11 mouse cellular contexts compared by ENCODE assay signal in genomic region chr7:80091866-80092210, GRCm38 (mm10). TPM values are rescaled to one million over a fixed set of nuclear protein-coding genes. Genes with fewer than 3 reads are reported as not detected.
A peak's percentile ranks its signal among the peaks of the same experiment; 100 is the strongest.
DNase-seq lines count a peak whose midpoint lies in the region; ATAC-seq and TF ChIP-seq lines count a peak whose summit lies in the region.
"Had no signal": no experiment of that assay in that cellular context is flagged by ENCODE, and none has a peak within 500 bp of the region (broad histone marks: within the 10 kb centered on the region; RNA-seq: fewer than 3 reads in every experiment).

No protein-coding gene starts in this region.

- no peak overlapping the region for H3K4me3 ChIP-seq in hindbrain, embryonic 12.5 days
- H3K4me3 ChIP-seq in hindbrain, embryonic 10.5 days, result no peak overlapping the region
- no peak overlapping the region for H3K4me3 ChIP-seq in lung, postnatal 0 days (ENCODE audit: low read depth, low read length)
- no peak overlapping the region for H3K4me3 ChIP-seq in embryonic facial prominence, embryonic 13.5 days
- no peak overlapping the region for H3K4me3 ChIP-seq in olfactory bulb, adult 2 months (ENCODE audit: insufficient read depth, low read depth, low read length)
- H3K4me3 ChIP-seq: forebrain, embryonic 12.5 days had no signal

- H3K4me2 ChIP-seq in hindbrain, embryonic 12.5 days (replicated peaks), result no peak overlapping the region
- no peak overlapping the region for H3K4me2 ChIP-seq in lung, postnatal 0 days (replicated peaks; ENCODE audit: low read depth, low read length)
- H3K4me2 ChIP-seq in embryonic facial prominence, embryonic 13.5 days, result no peak overlapping the region
- H3K4me2 ChIP-seq: forebrain, embryonic 12.5 days had no signal

- no peak for TF ChIP-seq POLR2A in olfactory bulb, adult 2 months (IDR thresholded peaks at IDR 0.05; ENCODE audit: insufficient read depth, low read depth, low read length)

- no peak; the same call in 1 of the 2 replicates for ATAC-seq in hindbrain, embryonic 12.5 days (ENCODE audit: low FRiP score)
- ATAC-seq in lung, postnatal 0 days, result peak; percentile 1; the same call in 1 of the 2 replicates
- ATAC-seq in embryonic facial prominence, embryonic 13.5 days (ENCODE audit: insufficient number of reproducible peaks, insufficient read depth, low FRiP score, low TSS enrichment, low read depth), result no peak

- 0 out of 2 replicates have a peak overlapping the region, but pooled peaks have one; percentile 23 for H3K27ac ChIP-seq in hindbrain, embryonic 12.5 days
- no peak overlapping the region for H3K27ac ChIP-seq in hindbrain, embryonic 10.5 days
- peak overlapping the region; percentile 45 for H3K27ac ChIP-seq in lung, postnatal 0 days (ENCODE audit: low read length)
- H3K27ac ChIP-seq in embryonic facial prominence, embryonic 13.5 days, result peak overlapping the region; percentile 48; the same call in 1 of the 2 replicates
- peak overlapping the region; percentile 74 for H3K27ac ChIP-seq in olfactory bulb, adult 2 months (ENCODE audit: insufficient read depth, low read depth, low read length)
- H3K27ac ChIP-seq: forebrain, embryonic 12.5 days had no signal

- no peak for DNase-seq in hindbrain, embryonic 10.5 days (ENCODE audit: low spot score)
- no peak for DNase-seq in lung, postnatal 0 days (ENCODE audit: low spot score)
- no peak for DNase-seq in lung, postnatal 4 days
- no peak for DNase-seq in gastrocnemius, postnatal 36 days
- no peak for DNase-seq in adipocyte (ENCODE audit: low spot score)
- DNase-seq: embryo, embryonic 11 days; gastrocnemius, postnatal 25 days had no signal

- H3K36me3 ChIP-seq in hindbrain, embryonic 12.5 days, result peaks cover 94% of the 10 kb centered on the region
- H3K36me3 ChIP-seq in hindbrain, embryonic 10.5 days, result peaks cover 100% of the 10 kb centered on the region
- H3K36me3 ChIP-seq in lung, postnatal 0 days (ENCODE audit: insufficient read depth, low read length), result peaks cover 41% of the 10 kb centered on the region
- H3K36me3 ChIP-seq in embryonic facial prominence, embryonic 13.5 days, result peaks cover 98% of the 10 kb centered on the region

- no peak overlapping the region for H3K9ac ChIP-seq in hindbrain, embryonic 12.5 days
- H3K9ac ChIP-seq in lung, postnatal 0 days (replicated peaks; ENCODE audit: low read depth), result no peak overlapping the region
- no peak overlapping the region for H3K9ac ChIP-seq in embryonic facial prominence, embryonic 13.5 days
- H3K9ac ChIP-seq: forebrain, embryonic 12.5 days had no signal

- WGBS in hindbrain, embryonic 12.5 days, result 91% methylated on average over 3 of the region's 4 CpGs
- 85% methylated on average over 4 of the region's 4 CpGs for WGBS in hindbrain, embryonic 10.5 days
- 71% methylated on average over 4 of the region's 4 CpGs for WGBS in lung, postnatal 0 days
- WGBS in embryonic facial prominence, embryonic 13.5 days, result 74% methylated on average over 4 of the region's 4 CpGs
- WGBS in olfactory bulb, adult 2 months, result 69% methylated on average over 4 of the region's 4 CpGs

- TF ChIP-seq CTCF in lung, postnatal 0 days (IDR thresholded peaks at IDR 0.05), result no peak
- no peak for TF ChIP-seq CTCF in olfactory bulb, adult 2 months (IDR thresholded peaks at IDR 0.05; ENCODE audit: insufficient read depth, low read depth, low read length)

- H3K27me3 ChIP-seq in hindbrain, embryonic 12.5 days, result no peaks in the 10 kb centered on the region
- no peaks in the 10 kb centered on the region for H3K27me3 ChIP-seq in hindbrain, embryonic 10.5 days (ENCODE audit: insufficient read depth, poor library complexity, severe bottlenecking)
- no peaks in the 10 kb centered on the region for H3K27me3 ChIP-seq in lung, postnatal 0 days (replicated peaks; ENCODE audit: insufficient read depth, low read length)
- no peaks in the 10 kb centered on the region for H3K27me3 ChIP-seq in embryonic facial prominence, embryonic 13.5 days
- H3K27me3 ChIP-seq: forebrain, embryonic 12.5 days had no signal

- H3K9me3 ChIP-seq in hindbrain, embryonic 12.5 days (replicated peaks), result no peaks in the 10 kb centered on the region
- no peaks in the 10 kb centered on the region for H3K9me3 ChIP-seq in hindbrain, embryonic 10.5 days
- H3K9me3 ChIP-seq in lung, postnatal 0 days (ENCODE audit: low read length), result no peaks in the 10 kb centered on the region
- no peaks in the 10 kb centered on the region for H3K9me3 ChIP-seq in embryonic facial prominence, embryonic 13.5 days
- H3K9me3 ChIP-seq: forebrain, embryonic 12.5 days had no signal

- no peak for TF ChIP-seq EP300 in lung, postnatal 0 days (IDR thresholded peaks at IDR 0.05)

- peaks cover 6% of the 10 kb centered on the region for H3K4me1 ChIP-seq in hindbrain, embryonic 12.5 days
- H3K4me1 ChIP-seq in hindbrain, embryonic 10.5 days (replicated peaks), result peaks cover 7% of the 10 kb centered on the region; the same call in 1 of the 2 replicates
- peaks cover 15% of the 10 kb centered on the region; the same call in 1 of the 2 replicates for H3K4me1 ChIP-seq in lung, postnatal 0 days (ENCODE audit: insufficient read depth, low read depth, low read length)
- peaks cover 14% of the 10 kb centered on the region for H3K4me1 ChIP-seq in embryonic facial prominence, embryonic 13.5 days
- H3K4me1 ChIP-seq in olfactory bulb, adult 2 months (ENCODE audit: control insufficient read depth, insufficient read depth, low read length), result peaks cover 41% of the 10 kb centered on the region
- H3K4me1 ChIP-seq: forebrain, embryonic 12.5 days had no signal

- intact Hi-C loops in gastrocnemius, postnatal 36 days (cut with DNase I), result no loop called here

RNA-seq across cellular contexts. Expression of gene Idh2, which starts 23.4 kb away (rescaled TPM):
- polyA plus RNA-seq in hindbrain, embryonic 12.5 days (2016; fragmentation: Nextera tagmentation; extraction: Ambion mirVana), result 322 and 326 TPM in 2 replicates
- 429 and 446 TPM in 2 replicates for polyA plus RNA-seq in hindbrain, embryonic 10.5 days (2016; fragmentation: Nextera tagmentation; extraction: Ambion mirVana)
- 296 and 298 TPM in 2 replicates for polyA plus RNA-seq in lung, postnatal 0 days (2015; fragmentation: Nextera tagmentation; extraction: Ambion mirVana)
- polyA plus RNA-seq in embryonic facial prominence, embryonic 13.5 days (2015; fragmentation: Nextera tagmentation; extraction: Ambion mirVana), result 514 and 560 TPM in 2 replicates
- not detected in 2 replicates for polyA plus RNA-seq in olfactory bulb, adult 2 months (2012; ENCODE audit: insufficient read depth, insufficient read length, low replicate concordance, missing spikeins)
- total RNA-seq in gastrocnemius, postnatal 36 days (2021), result 100 to 1,000 TPM; 186 to 375 TPM
